Mouse (Mus musculus) neural tube, embryonic 12.5 days (tissue): ENCODE data around the gene Ibtk. TPM values are rescaled to one million over a fixed set of nuclear protein-coding genes. Genes with fewer than 3 reads are reported as not detected.

Experiments
- ATAC-seq: fragments of 200-750 bp; cut with Nextera tagmentation; 2 replicates; pipeline ENCODE4 v1.8.0; 2017; ENCODE audit warnings: low read depth, mild to moderate bottlenecking, moderate TSS enrichment, moderate library complexity; ENCODE audit not compliant: low FRiP score
- H3K27ac ChIP-seq: fragments of 300-500 bp; sonication (generic); 2 replicates; pipeline ENCODE4 v1.5.1; 2016
- H3K27me3 ChIP-seq: fragments of 300-500 bp; sonication (generic); replicated peaks from 2 replicates; pipeline ENCODE4 v1.6.1; 2016; ENCODE audit warnings: mild to moderate bottlenecking
- H3K36me3 ChIP-seq: fragments of 300-500 bp; sonication (generic); 2 replicates; pipeline ENCODE4 v1.6.1; 2016; ENCODE audit warnings: mild to moderate bottlenecking
- H3K4me1 ChIP-seq: fragments of 300-500 bp; sonication (generic); 2 replicates; pipeline ENCODE4 v1.6.1; 2016
- H3K4me2 ChIP-seq: fragments of 300-500 bp; sonication (generic); replicated peaks from 2 replicates; pipeline ENCODE4 v1.6.1; 2016; ENCODE audit warnings: mild to moderate bottlenecking
- H3K4me3 ChIP-seq: fragments of 300-500 bp; sonication (generic); 2 replicates; pipeline ENCODE4 v1.5.1; 2016
- H3K9ac ChIP-seq: fragments of 300-500 bp; sonication (generic); 2 replicates; pipeline ENCODE4 v1.6.1; 2016; ENCODE audit warnings: mild to moderate bottlenecking
- H3K9me3 ChIP-seq: fragments of 300-500 bp; sonication (generic); 2 replicates; pipeline ENCODE4 v1.6.1; 2016; ENCODE audit warnings: mild to moderate bottlenecking
- WGBS: fragments of 180-500 bp; shearing (Covaris S2); methylation state at CpG from one replicate; pipeline ENCODE4 v1.1.7; 2016; 5-methylcytosine and 5-hydroxymethylcytosine counted together
- polyA plus RNA-seq: library from polyadenylated mRNA; unstranded; fragments of >200 nt; fragmentation: Nextera tagmentation; extraction: Ambion mirVana; gene quantifications from 2 replicates; pipeline ENCODE4 v1.2.1, GENCODE M21; 2016

Ibtk gene
- polyA plus RNA-seq, 1 experiment from 2014 or later = 35.5 TPM

GRCm38 (mm10) chr9:85693231-85694116 lies 55.7 kb downstream of the Ibtk start:
- Histone ChIP-seq H3K4me1 (no peaks in the 10 kb centered on the region), H3K9ac (no peak overlapping the region), H3K9me3 (no peaks in the 10 kb centered on the region), H3K27ac (no peak overlapping the region), H3K4me3 (no peak overlapping the region), H3K27me3 (no peaks in the 10 kb centered on the region), H3K4me2 (no peak overlapping the region), H3K36me3 (peaks cover 31% of the 10 kb centered on the region)
- ATAC-seq = no peak; the same call in 1 of the 2 replicates
- WGBS = 75% methylated on average over 6 of the region's 6 CpGs

- no peak overlapping the region for H3K4me3 ChIP-seq
Measured at GRCm38 (mm10) chr9:85685010-85685409, 64.1 kb downstream of the Ibtk start.

GRCm38 (mm10) chr9:85675131-85675905 lies 73.8 kb downstream of the Ibtk start:
- H3K4me3 ChIP-seq = no peak overlapping the region
- no peaks in the 10 kb centered on the region for H3K27me3 ChIP-seq
- no peak overlapping the region for H3K9ac ChIP-seq
- H3K36me3 ChIP-seq = no peaks in the 10 kb centered on the region
- no peak for ATAC-seq
- 86% methylated on average over 10 of the region's 10 CpGs for WGBS
- H3K4me1 ChIP-seq = no peaks in the 10 kb centered on the region
- no peak overlapping the region for H3K27ac ChIP-seq
- H3K4me2 ChIP-seq = no peak overlapping the region
- no peaks in the 10 kb centered on the region for H3K9me3 ChIP-seq

More at GRCm38 (mm10) chr9:85685010-85685409, 64.1 kb downstream of the Ibtk start:
- no peaks in the 10 kb centered on the region for H3K9me3 ChIP-seq
- H3K27me3 ChIP-seq = no peaks in the 10 kb centered on the region
- H3K36me3 ChIP-seq = peaks cover 43% of the 10 kb centered on the region
- H3K4me1 ChIP-seq = no peaks in the 10 kb centered on the region
- H3K9ac ChIP-seq = no peak overlapping the region
- H3K4me2 ChIP-seq = no peak overlapping the region
- no peak overlapping the region for H3K27ac ChIP-seq
- WGBS = 86% methylated on average over 6 of the region's 6 CpGs
- no peak for ATAC-seq

GRCm38 (mm10) chr9:85673907-85674481 lies 75.1 kb downstream of the Ibtk start:
- H3K36me3 ChIP-seq = no peaks in the 10 kb centered on the region
- ATAC-seq = no peak
- H3K9me3 ChIP-seq = no peaks in the 10 kb centered on the region
- no peak overlapping the region for H3K4me2 ChIP-seq
- no peaks in the 10 kb centered on the region for H3K4me1 ChIP-seq
- H3K27me3 ChIP-seq = no peaks in the 10 kb centered on the region
- no peak overlapping the region for H3K9ac ChIP-seq
- 66% methylated on average over 15 of the region's 15 CpGs for WGBS
- no peak overlapping the region for H3K4me3 ChIP-seq
- no peak overlapping the region for H3K27ac ChIP-seq

GRCm38 (mm10) chr9:85671582-85672331 lies 77.4 kb downstream of the Ibtk start:
- Histone ChIP-seq H3K36me3 (no peaks in the 10 kb centered on the region), H3K27me3 (no peaks in the 10 kb centered on the region), H3K9ac (no peak overlapping the region), H3K4me3 (no peak overlapping the region), H3K9me3 (no peaks in the 10 kb centered on the region), H3K4me1 (no peaks in the 10 kb centered on the region), H3K27ac (no peak overlapping the region), H3K4me2 (no peak overlapping the region)
- ATAC-seq = no peak
- WGBS = 92% methylated on average over 6 of the region's 6 CpGs

- H3K36me3 ChIP-seq = no peaks in the 10 kb centered on the region
- no peak overlapping the region for H3K4me3 ChIP-seq
- H3K4me1 ChIP-seq = no peaks in the 10 kb centered on the region
- 73% methylated on average over 1 of the region's 1 CpGs for WGBS
- H3K4me2 ChIP-seq = no peak overlapping the region
- H3K27me3 ChIP-seq = no peaks in the 10 kb centered on the region
- ATAC-seq = no peak
- no peak overlapping the region for H3K27ac ChIP-seq
- no peaks in the 10 kb centered on the region for H3K9me3 ChIP-seq
- H3K9ac ChIP-seq = no peak overlapping the region
Measured at GRCm38 (mm10) chr9:85664316-85664715, 84.8 kb downstream of the Ibtk start.

GRCm38 (mm10) chr9:85663810-85664209 lies 85.3 kb downstream of the Ibtk start:
- ATAC-seq = no peak
- 85% methylated on average over 1 of the region's 1 CpGs for WGBS

GRCm38 (mm10) chr9:85663091-85663490 lies 86.0 kb downstream of the Ibtk start:
- no peak overlapping the region for H3K27ac ChIP-seq
- no peak overlapping the region for H3K4me2 ChIP-seq
- no peak overlapping the region for H3K9ac ChIP-seq
- no peaks in the 10 kb centered on the region for H3K4me1 ChIP-seq
- no peak for ATAC-seq
- H3K36me3 ChIP-seq = no peaks in the 10 kb centered on the region
- no peaks in the 10 kb centered on the region for H3K27me3 ChIP-seq
- no peak overlapping the region for H3K4me3 ChIP-seq
- H3K9me3 ChIP-seq = no peaks in the 10 kb centered on the region
- WGBS = 50% methylated on average over 8 of the region's 8 CpGs

More at GRCm38 (mm10) chr9:85663810-85664209, 85.3 kb downstream of the Ibtk start:
- no peaks in the 10 kb centered on the region for H3K36me3 ChIP-seq
- no peaks in the 10 kb centered on the region for H3K4me1 ChIP-seq
- H3K27me3 ChIP-seq = no peaks in the 10 kb centered on the region
- H3K27ac ChIP-seq = no peak overlapping the region
- no peak overlapping the region for H3K4me3 ChIP-seq
- no peak overlapping the region for H3K9ac ChIP-seq
- H3K9me3 ChIP-seq = no peaks in the 10 kb centered on the region
- H3K4me2 ChIP-seq = no peak overlapping the region

- Histone ChIP-seq H3K4me2 (no peak overlapping the region), H3K27ac (no peak overlapping the region), H3K4me1 (no peaks in the 10 kb centered on the region), H3K9me3 (no peaks in the 10 kb centered on the region), H3K4me3 (no peak overlapping the region), H3K27me3 (no peaks in the 10 kb centered on the region), H3K36me3 (no peaks in the 10 kb centered on the region), H3K9ac (no peak overlapping the region)
- WGBS = 74% methylated on average over 4 of the region's 4 CpGs
- no peak for ATAC-seq
Measured at GRCm38 (mm10) chr9:85653401-85653800, 95.7 kb downstream of the Ibtk start.

GRCm38 (mm10) chr9:85638276-85638675 lies 110.9 kb downstream of the Ibtk start:
- no peak overlapping the region for H3K4me3 ChIP-seq
- no peak for ATAC-seq
- no peak overlapping the region for H3K4me2 ChIP-seq
- no peaks in the 10 kb centered on the region for H3K36me3 ChIP-seq
- WGBS = 86% methylated on average over 2 of the region's 2 CpGs
- H3K4me1 ChIP-seq = no peaks in the 10 kb centered on the region
- H3K27ac ChIP-seq = no peak overlapping the region
- H3K9ac ChIP-seq = no peak overlapping the region
- H3K27me3 ChIP-seq = no peaks in the 10 kb centered on the region
- H3K9me3 ChIP-seq = no peaks in the 10 kb centered on the region
